Mouse (Mus musculus) layer of hippocampus, postnatal 10 days (tissue): ENCODE results near the gene Sept9. TPM values are rescaled to one million over a fixed set of nuclear protein-coding genes. Genes with fewer than 3 reads are reported as not detected.

Source experiments
- DNase-seq, 2 experiments: peaks; one replicate each; pipeline ENCODE4 v3.0.0; 2021; ENCODE audit warnings: low spot score in 2 of 2
- total RNA-seq, 2 experiments: library from RNA; stranded (reverse); gene quantifications; 2 replicates each; pipeline ENCODE4 v1.2.3; 2021

Sept9 gene
- total RNA-seq, 2 experiments from 2014 or later = 79.5 to 90.0 TPM

- peak in 1 of 2 experiments; percentile 31 for DNase-seq
Measured at GRCm38 (mm10) chr11:117264162-117265021, 64.9 kb downstream of the Sept9 start.

GRCm38 (mm10) chr11:117265270-117265980 lies 66.0 kb downstream of the Sept9 start:
- peak in 1 of 2 experiments; percentile 42 for DNase-seq

- DNase-seq = peak; percentile 67 to 68
Measured at GRCm38 (mm10) chr11:117265981-117266905, 66.8 kb downstream of the Sept9 start.

GRCm38 (mm10) chr11:117266906-117267721 lies 67.7 kb downstream of the Sept9 start:
- peak; percentile 30 to 51 for DNase-seq

- DNase-seq = no peak
Measured at GRCm38 (mm10) chr11:117267828-117268227, 68.4 kb downstream of the Sept9 start.

GRCm38 (mm10) chr11:117268304-117268956 lies 69.0 kb downstream of the Sept9 start:
- no peak for DNase-seq

- DNase-seq = no peak
Measured at GRCm38 (mm10) chr11:117269053-117269702, 69.7 kb downstream of the Sept9 start.

- DNase-seq = no peak
Measured at GRCm38 (mm10) chr11:117269946-117270345, 70.5 kb downstream of the Sept9 start.

GRCm38 (mm10) chr11:117274973-117275372 lies 75.5 kb downstream of the Sept9 start:
- DNase-seq = no peak

- DNase-seq = peak; percentile 37 to 38
Measured at GRCm38 (mm10) chr11:117275999-117276398, 76.5 kb downstream of the Sept9 start.

- no peak for DNase-seq
Measured at GRCm38 (mm10) chr11:117276946-117277345, 77.5 kb downstream of the Sept9 start.

- DNase-seq = no peak
Measured at GRCm38 (mm10) chr11:117278113-117278512, 78.7 kb downstream of the Sept9 start.

GRCm38 (mm10) chr11:117278514-117278913 lies 79.1 kb downstream of the Sept9 start:
- no peak for DNase-seq

GRCm38 (mm10) chr11:117279993-117280392 lies 80.5 kb downstream of the Sept9 start:
- DNase-seq = no peak

- no peak for DNase-seq
Measured at GRCm38 (mm10) chr11:117283048-117283888, 83.8 kb downstream of the Sept9 start.

- DNase-seq = no peak
Measured at GRCm38 (mm10) chr11:117283889-117284450, 84.5 kb downstream of the Sept9 start.

GRCm38 (mm10) chr11:117284721-117285605 lies 85.5 kb downstream of the Sept9 start:
- peak in 1 of 2 experiments; percentile 32 for DNase-seq
